Mouse (Mus musculus) cerebral cortex, adult 2 months (tissue): ENCODE data around the gene Slc17a1.

Experiments used
- WGBS: fragments of 180-500 bp; shearing (Covaris S2); methylation state at CpG from one replicate; pipeline ENCODE4 v1.1.7; 2018; 5-methylcytosine and 5-hydroxymethylcytosine counted together

Slc17a1 gene

GRCm38 (mm10) chr13:23892592-23893268, 25.2 kb downstream of the Slc17a1 start:
- 61% methylated on average over 9 of the region's 9 CpGs for WGBS

GRCm38 (mm10) chr13:23893269-23893593, 25.7 kb downstream of the Slc17a1 start:
- 65% methylated on average over 4 of the region's 4 CpGs for WGBS

GRCm38 (mm10) chr13:23898242-23898641, 30.7 kb downstream of the Slc17a1 start:
- WGBS = 40% methylated on average over 6 of the region's 6 CpGs

- 95% methylated on average over 5 of the region's 5 CpGs for WGBS
Observed at GRCm38 (mm10) chr13:23906906-23907305, 39.4 kb downstream of the Slc17a1 start.

GRCm38 (mm10) chr13:23910121-23910520, 42.6 kb downstream of the Slc17a1 start:
- WGBS = 82% methylated on average over 5 of the region's 5 CpGs

- 80% methylated on average over 5 of the region's 5 CpGs for WGBS
Observed at GRCm38 (mm10) chr13:23911335-23911734, 43.8 kb downstream of the Slc17a1 start.

GRCm38 (mm10) chr13:23913791-23914306, 46.3 kb downstream of the Slc17a1 start:
- 72% methylated on average over 6 of the region's 6 CpGs for WGBS

GRCm38 (mm10) chr13:23914376-23915167, 47.0 kb downstream of the Slc17a1 start, which contains the start of gene Slc17a4:
Gene Slc17a4, minus strand, starts transcription at chr13:23915009.
- 84% methylated on average over 9 of the region's 9 CpGs for WGBS

GRCm38 (mm10) chr13:23916132-23916531, 48.6 kb downstream of the Slc17a1 start:
- WGBS = 87% methylated on average over 1 of the region's 1 CpGs

GRCm38 (mm10) chr13:23917674-23918073, 50.1 kb downstream of the Slc17a1 start:
- 86% methylated on average over 4 of the region's 4 CpGs for WGBS

GRCm38 (mm10) chr13:23925792-23926191, 58.2 kb downstream of the Slc17a1 start:
- WGBS = 75% methylated on average over 2 of the region's 2 CpGs

GRCm38 (mm10) chr13:23928637-23929036, 61.1 kb downstream of the Slc17a1 start:
- 57% methylated on average over 3 of the region's 3 CpGs for WGBS

- WGBS = 94% methylated on average over 9 of the region's 9 CpGs
Observed at GRCm38 (mm10) chr13:23930461-23930860, 62.9 kb downstream of the Slc17a1 start.

- WGBS = 74% methylated on average over 11 of the region's 11 CpGs
Observed at GRCm38 (mm10) chr13:23930904-23931303, 63.4 kb downstream of the Slc17a1 start.

- 95% methylated on average over 39 of the region's 39 CpGs for WGBS
Observed at GRCm38 (mm10) chr13:23933421-23934210, 66.1 kb downstream of the Slc17a1 start, which contains the start of gene Hist1h2ba. Gene Hist1h2ba, minus strand, starts transcription at chr13:23934156.

GRCm38 (mm10) chr13:23934211-23934520, 66.6 kb downstream of the Slc17a1 start, which contains the start of gene Hist1h2aa:
Gene Hist1h2aa, plus strand, starts transcription at chr13:23934462.
- 94% methylated on average over 10 of the region's 10 CpGs for WGBS

GRCm38 (mm10) chr13:23938699-23939098, 71.1 kb downstream of the Slc17a1 start:
- 87% methylated on average over 1 of the region's 1 CpGs for WGBS

- 55% methylated on average over 6 of the region's 6 CpGs for WGBS
Observed at GRCm38 (mm10) chr13:23940291-23940690, 72.7 kb downstream of the Slc17a1 start.

- 77% methylated on average over 2 of the region's 2 CpGs for WGBS
Observed at GRCm38 (mm10) chr13:23942861-23943260, 75.3 kb downstream of the Slc17a1 start.
